Mouse (Mus musculus) heart, embryonic 10.5 days (tissue): ENCODE results near the gene Ces1g. TPM values are rescaled to one million over a fixed set of nuclear protein-coding genes. Genes with fewer than 3 reads are reported as not detected.

ENCODE experiments used
- DNase-seq: peaks from one replicate; pipeline ENCODE4 v3.0.0-alpha.2; 2017; ENCODE audit warnings: low spot score
- H3K27ac ChIP-seq: fragments of 300-500 bp; sonication (generic); 2 replicates; pipeline ENCODE4 v1.5.1; 2016; ENCODE audit warnings: mild to moderate bottlenecking
- H3K27me3 ChIP-seq: fragments of 300-500 bp; sonication (generic); 2 replicates; pipeline ENCODE4 v1.6.1; 2016; ENCODE audit warnings: mild to moderate bottlenecking; ENCODE audit not compliant: poor library complexity, insufficient read depth, severe bottlenecking
- H3K36me3 ChIP-seq: fragments of 300-500 bp; sonication (generic); 2 replicates; pipeline ENCODE4 v1.6.1; 2016; ENCODE audit warnings: mild to moderate bottlenecking, moderate library complexity
- H3K4me1 ChIP-seq: fragments of 300-500 bp; sonication (generic); 2 replicates; pipeline ENCODE4 v1.6.1; 2016; ENCODE audit warnings: mild to moderate bottlenecking
- H3K4me3 ChIP-seq: fragments of 300-500 bp; sonication (generic); 2 replicates; pipeline ENCODE4 v1.5.1; 2016; ENCODE audit warnings: mild to moderate bottlenecking, moderate library complexity
- H3K9me3 ChIP-seq: fragments of 300-500 bp; sonication (generic); 2 replicates; pipeline ENCODE4 v1.6.1; 2016; ENCODE audit warnings: mild to moderate bottlenecking, moderate library complexity
- WGBS: fragments of 180-500 bp; shearing (Covaris S2); methylation state at CpG from one replicate; pipeline ENCODE4 v1.1.7; 2016; 5-methylcytosine and 5-hydroxymethylcytosine counted together
- polyA plus RNA-seq: library from polyadenylated mRNA; unstranded; fragments of >200 nt; fragmentation: Nextera tagmentation; extraction: Ambion mirVana; gene quantifications from 2 replicates; pipeline ENCODE4 v1.2.1, GENCODE M21; 2016

The Ces1g gene
- not detected in 2 replicates for polyA plus RNA-seq

DNA sequence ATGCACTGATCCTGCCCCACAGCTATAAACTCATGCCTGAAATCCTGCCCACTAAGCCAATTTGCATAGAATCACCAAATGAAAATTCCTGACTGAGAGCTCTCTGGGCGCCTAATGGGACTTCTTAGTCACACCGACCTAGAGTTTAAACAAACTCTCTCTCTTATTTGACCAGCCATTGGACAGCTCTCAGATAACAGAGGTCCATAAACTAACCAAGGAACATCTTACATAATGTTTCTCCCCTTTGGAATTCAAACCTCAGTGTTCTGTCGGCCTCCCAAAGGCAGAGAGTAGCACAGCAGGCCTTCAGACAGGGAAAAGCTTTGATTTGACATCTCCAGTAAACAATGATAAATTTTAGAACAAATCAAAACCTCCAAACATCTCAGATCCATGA is at the start of gene Ces1g:
Gene Ces1g (minus strand): TSS at position 102 of the 400 bp plus-strand sequence.
- Histone ChIP-seq H3K4me3 (no peak within 1 kb of the TSS), H3K9me3 (no peaks in the 10 kb centered on the region; the same call in 1 of the 2 replicates), H3K36me3 (no peaks in the 10 kb centered on the region), H3K27me3 (no peaks in the 10 kb centered on the region), H3K4me1 (no peaks in the 10 kb centered on the region), H3K27ac (no peak within 1 kb of the TSS)
- no peak for DNase-seq
- 56% methylated on average over 3 of the region's 3 CpGs for WGBS

DNA sequence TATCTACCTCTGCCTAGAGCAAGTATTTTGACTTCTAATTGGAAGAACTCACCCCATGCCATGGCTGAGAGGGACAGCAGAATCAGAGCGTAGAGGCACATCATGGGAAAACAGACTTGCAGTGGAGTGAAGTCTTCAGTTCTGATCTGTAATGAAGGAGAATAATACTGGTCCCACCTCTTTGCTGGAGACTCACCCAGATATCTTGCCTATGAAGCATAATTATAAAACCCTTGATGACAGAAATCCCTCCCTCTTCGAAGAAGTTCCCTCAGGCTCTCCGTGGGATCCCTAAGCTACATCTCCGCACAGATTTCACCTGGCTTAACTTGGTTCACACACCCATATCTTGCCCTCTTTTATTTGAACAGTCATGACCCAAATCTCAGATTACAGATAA is 42.5 kb upstream of the Ces1g start, which contains the start of gene Ces1h:
Gene Ces1h (minus strand): TSS at position 101 of the 400 bp plus-strand sequence.
- H3K4me1 ChIP-seq, result no peaks in the 10 kb centered on the region
- H3K27me3 ChIP-seq, result no peaks in the 10 kb centered on the region
- WGBS, result 88% methylated on average over 4 of the region's 4 CpGs
- no peaks in the 10 kb centered on the region for H3K36me3 ChIP-seq
- no peak within 1 kb of the TSS for H3K27ac ChIP-seq
- no peak within 1 kb of the TSS for H3K4me3 ChIP-seq
- DNase-seq, result no peak
- no peaks in the 10 kb centered on the region for H3K9me3 ChIP-seq

GRCm38 (mm10) chr8:93369481-93369880 is 32.4 kb upstream of the Ces1g start:
- Histone ChIP-seq H3K36me3 (no peaks in the 10 kb centered on the region), H3K27me3 (no peaks in the 10 kb centered on the region), H3K4me1 (no peaks in the 10 kb centered on the region), H3K4me3 (no peak overlapping the region), H3K9me3 (no peaks in the 10 kb centered on the region), H3K27ac (no peak overlapping the region)
- DNase-seq, result no peak
- 70% methylated on average over 2 of the region's 2 CpGs for WGBS

DNA sequence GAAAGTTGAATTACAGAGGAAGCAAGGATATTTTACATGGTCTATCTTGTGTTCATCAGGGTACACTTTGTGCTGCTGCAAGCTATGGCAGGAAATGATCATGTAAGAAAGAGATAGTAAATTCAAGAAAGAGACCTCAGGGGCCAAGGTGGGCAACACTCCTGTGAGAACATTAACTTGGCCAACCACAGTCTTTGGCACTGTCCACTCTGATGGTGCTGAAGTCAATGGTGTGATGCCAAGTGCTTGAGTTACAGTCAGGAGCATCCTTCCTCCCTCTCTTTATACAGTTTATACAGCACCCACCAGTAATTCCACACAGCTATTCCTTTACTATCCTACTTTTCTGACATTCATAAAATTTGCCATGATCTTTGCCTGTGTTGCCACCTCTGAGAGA is 23.0 kb upstream of the Ces1g start:
- no peaks in the 10 kb centered on the region for H3K27me3 ChIP-seq
- H3K27ac ChIP-seq, result no peak overlapping the region
- no peaks in the 10 kb centered on the region for H3K4me1 ChIP-seq
- H3K9me3 ChIP-seq, result no peaks in the 10 kb centered on the region
- DNase-seq, result no peak
- no peaks in the 10 kb centered on the region for H3K36me3 ChIP-seq
- no peak overlapping the region for H3K4me3 ChIP-seq

DNA sequence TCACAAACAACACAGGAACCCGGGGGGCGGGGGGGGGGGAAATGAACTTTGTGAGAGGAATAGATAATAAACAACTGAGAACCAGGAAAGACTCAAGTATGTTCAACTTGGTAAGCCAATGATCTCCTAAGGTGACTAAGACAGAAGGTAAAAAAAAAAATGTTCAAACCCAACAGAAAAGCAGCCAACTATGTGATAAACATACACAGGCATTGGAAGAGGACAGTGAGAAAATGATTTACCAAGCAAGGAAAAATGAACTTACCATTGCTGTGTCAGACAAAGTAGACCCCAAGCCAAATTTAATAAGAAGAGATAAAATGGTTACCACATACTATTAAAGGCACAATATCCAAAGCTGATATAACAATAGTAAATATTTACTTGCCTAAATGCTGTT is 2.4 kb upstream of the Ces1g start:
- Histone ChIP-seq H3K4me1 (no peaks in the 10 kb centered on the region), H3K4me3 (no peak overlapping the region), H3K9me3 (no peaks in the 10 kb centered on the region; the same call in 1 of the 2 replicates), H3K27ac (no peak overlapping the region), H3K27me3 (no peaks in the 10 kb centered on the region), H3K36me3 (no peaks in the 10 kb centered on the region)
- 69% methylated on average over 2 of the region's 2 CpGs for WGBS
- no peak for DNase-seq

DNA sequence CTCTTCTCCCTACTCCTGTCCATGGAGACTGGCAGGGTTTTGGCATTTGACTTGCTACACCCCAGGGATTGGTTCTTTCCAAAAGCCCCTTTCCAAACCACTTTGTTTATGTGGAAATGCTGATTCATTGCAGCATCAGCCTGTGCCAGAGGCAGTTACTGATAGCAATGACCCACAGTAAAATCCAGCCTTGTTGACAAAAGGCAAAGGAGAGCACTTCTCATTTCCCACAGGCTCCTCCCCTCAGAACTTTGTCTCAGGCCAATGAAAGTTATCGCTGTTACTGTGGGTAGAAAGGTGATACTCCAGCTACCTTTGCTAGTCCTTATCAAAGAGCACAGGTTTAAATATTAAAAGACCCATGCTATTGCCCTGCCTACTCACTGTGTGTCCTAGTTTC is 4.4 kb downstream of the Ces1g start:
- Histone ChIP-seq H3K36me3 (no peaks in the 10 kb centered on the region), H3K27me3 (no peaks in the 10 kb centered on the region), H3K4me3 (no peak overlapping the region), H3K9me3 (no peaks in the 10 kb centered on the region), H3K27ac (no peak overlapping the region), H3K4me1 (no peaks in the 10 kb centered on the region)
- no peak for DNase-seq
- 70% methylated on average over 1 of the region's 1 CpGs for WGBS

- H3K9me3 ChIP-seq, result no peaks in the 10 kb centered on the region
- H3K27ac ChIP-seq, result no peak overlapping the region
- no peak for DNase-seq
- 84% methylated on average over 2 of the region's 2 CpGs for WGBS
- H3K36me3 ChIP-seq, result no peaks in the 10 kb centered on the region
- H3K4me3 ChIP-seq, result no peak overlapping the region
- H3K27me3 ChIP-seq, result no peaks in the 10 kb centered on the region
- H3K4me1 ChIP-seq, result no peaks in the 10 kb centered on the region
These were observed 6.0 kb downstream of the Ces1g start for GRCm38 (mm10) chr8:93331151-93331550.

DNA sequence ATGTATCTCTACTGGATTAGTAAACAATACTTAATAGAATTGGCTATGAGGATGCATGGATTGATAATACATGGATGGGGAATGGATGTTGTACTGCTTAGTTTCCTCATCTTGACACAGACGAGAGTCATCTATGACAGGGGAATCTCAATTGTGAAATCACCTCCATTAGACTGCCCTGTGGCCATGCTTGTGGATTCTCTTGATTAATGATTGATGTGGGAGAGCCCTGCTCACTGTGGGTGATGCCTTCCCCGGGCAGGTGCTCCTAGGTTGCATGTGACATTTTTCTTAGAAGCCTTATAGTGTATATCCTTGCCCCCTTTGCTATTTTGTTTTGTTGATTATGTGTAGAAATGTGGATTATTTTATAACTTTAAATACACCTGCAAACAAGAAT is 12.0 kb downstream of the Ces1g start:
- 77% methylated on average over 2 of the region's 2 CpGs for WGBS
- no peaks in the 10 kb centered on the region for H3K27me3 ChIP-seq
- DNase-seq, result no peak
- H3K9me3 ChIP-seq, result no peaks in the 10 kb centered on the region
- no peak overlapping the region for H3K27ac ChIP-seq
- no peaks in the 10 kb centered on the region for H3K36me3 ChIP-seq
- H3K4me3 ChIP-seq, result no peak overlapping the region
- H3K4me1 ChIP-seq, result no peaks in the 10 kb centered on the region

GRCm38 (mm10) chr8:93317031-93317430 is 20.1 kb downstream of the Ces1g start:
- Histone ChIP-seq H3K9me3 (no peaks in the 10 kb centered on the region), H3K4me3 (no peak overlapping the region), H3K27me3 (no peaks in the 10 kb centered on the region), H3K36me3 (no peaks in the 10 kb centered on the region), H3K27ac (no peak overlapping the region), H3K4me1 (no peaks in the 10 kb centered on the region)
- no peak for DNase-seq
- WGBS, result 84% methylated on average over 2 of the region's 2 CpGs

- Histone ChIP-seq H3K4me1 (no peaks in the 10 kb centered on the region), H3K27ac (no peak overlapping the region), H3K4me3 (no peak overlapping the region), H3K36me3 (no peaks in the 10 kb centered on the region), H3K27me3 (no peaks in the 10 kb centered on the region), H3K9me3 (no peaks in the 10 kb centered on the region)
- 75% methylated on average over 2 of the region's 2 CpGs for WGBS
- no peak for DNase-seq
These were observed 21.6 kb downstream of the Ces1g start for GRCm38 (mm10) chr8:93315557-93315956.

DNA sequence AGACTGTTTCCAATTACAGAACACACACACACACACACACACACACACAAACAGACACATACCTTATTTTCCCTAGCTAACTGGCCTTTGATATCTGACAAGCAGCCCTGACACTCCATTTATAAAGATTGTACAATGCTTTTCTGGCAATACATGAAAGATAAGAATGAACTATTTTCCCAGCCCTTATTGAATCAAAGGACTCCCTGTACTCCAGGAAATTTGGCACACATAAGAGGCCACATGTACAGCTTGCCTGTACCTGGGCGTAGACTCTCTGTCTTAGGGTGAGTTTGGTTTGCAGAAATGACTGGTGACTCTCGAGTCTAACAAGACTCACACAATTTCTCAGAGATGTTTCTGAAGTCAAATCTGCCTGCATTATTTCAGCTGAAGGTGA is 53.2 kb downstream of the Ces1g start:
- no peak overlapping the region for H3K27ac ChIP-seq
- H3K9me3 ChIP-seq, result no peaks in the 10 kb centered on the region
- H3K36me3 ChIP-seq, result no peaks in the 10 kb centered on the region
- DNase-seq, result no peak
- H3K27me3 ChIP-seq, result no peaks in the 10 kb centered on the region
- 77% methylated on average over 2 of the region's 2 CpGs for WGBS
- no peak overlapping the region for H3K4me3 ChIP-seq
- no peaks in the 10 kb centered on the region for H3K4me1 ChIP-seq

GRCm38 (mm10) chr8:93282349-93282748 is 54.8 kb downstream of the Ces1g start:
- Histone ChIP-seq H3K4me3 (no peak overlapping the region), H3K27ac (no peak overlapping the region), H3K27me3 (no peaks in the 10 kb centered on the region), H3K9me3 (no peaks in the 10 kb centered on the region), H3K4me1 (no peaks in the 10 kb centered on the region), H3K36me3 (no peaks in the 10 kb centered on the region)
- no peak for DNase-seq
- 75% methylated on average over 3 of the region's 3 CpGs for WGBS

- Histone ChIP-seq H3K4me3 (no peak within 1 kb of the TSS), H3K9me3 (no peaks in the 10 kb centered on the region), H3K36me3 (no peaks in the 10 kb centered on the region), H3K27ac (no peak within 1 kb of the TSS), H3K4me1 (no peaks in the 10 kb centered on the region), H3K27me3 (no peaks in the 10 kb centered on the region)
- 91% methylated on average over 1 of the region's 1 CpGs for WGBS
- no peak for DNase-seq
These were observed 57.6 kb downstream of the Ces1g start, which contains the start of gene Ces1f for GRCm38 (mm10) chr8:93279556-93279955. Gene Ces1f (minus strand): TSS chr8:93279747.

DNA sequence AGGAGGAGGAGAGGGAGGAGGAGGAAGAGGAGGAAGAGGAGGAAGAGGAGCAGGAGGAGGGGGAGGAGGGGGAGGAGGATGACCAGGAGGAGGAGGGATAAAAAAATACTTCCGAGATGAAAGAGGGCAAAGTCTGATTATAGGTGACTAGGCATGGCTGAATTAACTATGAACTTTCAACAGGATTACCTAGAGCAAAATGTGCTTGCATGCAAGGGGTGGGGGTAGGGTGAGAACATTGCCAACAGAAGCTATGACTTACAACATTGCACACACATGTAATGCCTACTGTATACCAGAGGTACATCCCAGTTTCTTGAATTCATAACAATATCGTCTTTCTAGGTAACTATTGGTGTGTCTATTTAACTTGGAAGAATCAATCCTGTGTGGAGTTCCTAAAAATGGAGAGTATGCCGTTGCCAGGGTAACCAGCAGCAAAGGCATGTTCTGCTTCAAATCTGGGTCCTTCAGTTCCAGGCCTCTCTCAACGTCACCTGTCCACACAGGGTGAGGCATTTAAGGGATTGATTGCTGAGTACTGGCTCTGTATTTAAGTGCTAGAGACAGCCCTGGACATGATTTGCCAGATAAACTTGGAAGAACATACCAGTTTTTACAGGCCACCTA is 58.8 kb downstream of the Ces1g start:
- Histone ChIP-seq H3K27ac (no peak overlapping the region), H3K36me3 (no peaks in the 10 kb centered on the region), H3K4me3 (no peak overlapping the region), H3K27me3 (no peaks in the 10 kb centered on the region), H3K9me3 (no peaks in the 10 kb centered on the region), H3K4me1 (no peaks in the 10 kb centered on the region)
- DNase-seq, result no peak
- 68% methylated on average over 4 of the region's 4 CpGs for WGBS
